Mouse (Mus musculus) limb, embryonic 14.5 days (tissue): Measurements from ENCODE around the gene Ralgapa2. TPM values are rescaled to one million over a fixed set of nuclear protein-coding genes. Genes with fewer than 3 reads are reported as not detected.
A peak's percentile ranks its signal among the peaks of the same experiment; 100 is the strongest.

Experiments
- ATAC-seq: fragments of 200-750 bp; cut with Nextera tagmentation; 2 replicates; pipeline ENCODE4 v1.8.0; 2017; ENCODE audit warnings: low read depth, moderate number of reproducible peaks, moderate TSS enrichment; ENCODE audit not compliant: low FRiP score
- DNase-seq: peaks from one replicate; pipeline ENCODE4 v3.0.0-alpha.2; 2015; ENCODE audit warnings: low spot score
- H3K27ac ChIP-seq: fragments of 300-500 bp; sonication (generic); replicated peaks from 2 replicates; pipeline ENCODE4 v1.5.1; 2014; ENCODE audit warnings: low read depth, mild to moderate bottlenecking, low read length, moderate library complexity, mixed read lengths
- H3K27me3 ChIP-seq: fragments of 300-500 bp; sonication (generic); 2 replicates; pipeline ENCODE4 v1.6.1; 2014; ENCODE audit warnings: low read length, mixed read lengths; ENCODE audit not compliant: control insufficient read depth, insufficient read depth
- H3K36me3 ChIP-seq: fragments of 300-500 bp; sonication (generic); 2 replicates; pipeline ENCODE4 v1.6.1; 2014; ENCODE audit warnings: mild to moderate bottlenecking, low read length, moderate library complexity, mixed read lengths; ENCODE audit not compliant: control insufficient read depth, insufficient read depth
- H3K4me1 ChIP-seq: fragments of 300-500 bp; sonication (generic); 2 replicates; pipeline ENCODE4 v1.6.1; 2014; ENCODE audit warnings: antibody characterized with exemption, low read length, mixed read lengths; ENCODE audit not compliant: control insufficient read depth, insufficient read depth
- H3K4me2 ChIP-seq: fragments of 300-500 bp; sonication (generic); replicated peaks from 2 replicates; pipeline ENCODE4 v1.6.1; 2014; ENCODE audit warnings: low read depth, mild to moderate bottlenecking, low read length, moderate library complexity; ENCODE audit not compliant: severe bottlenecking
- H3K4me3 ChIP-seq: fragments of 300-500 bp; sonication (generic); replicated peaks from 2 replicates; pipeline ENCODE4 v1.5.1; 2014; ENCODE audit warnings: low read length
- H3K9ac ChIP-seq: fragments of 300-500 bp; sonication (generic); 2 replicates; pipeline ENCODE4 v1.6.1; 2014; ENCODE audit warnings: mild to moderate bottlenecking, low read depth, low read length, moderate library complexity; ENCODE audit not compliant: severe bottlenecking
- H3K9me3 ChIP-seq: fragments of 300-500 bp; sonication (generic); 2 replicates; pipeline ENCODE4 v1.6.1; 2016; ENCODE audit warnings: low read length; ENCODE audit not compliant: control insufficient read depth
- POLR2A ChIP-seq: fragments of 200-500 bp; IDR thresholded peaks from 2 replicates; pipeline ENCODE4 v1.8.0; 2012; ENCODE audit warnings: inconsistent platforms, mild to moderate bottlenecking, moderate library complexity, borderline replicate concordance; ENCODE audit not compliant: insufficient read depth, insufficient read length; ENCODE audit errors: extremely low read depth
- WGBS: fragments of 180-500 bp; shearing (Covaris S2); extraction: QIAGEN DNeasy Blood & Tissue Kit; methylation state at CpG from one replicate; pipeline ENCODE4 v1.1.7; 2014; 5-methylcytosine and 5-hydroxymethylcytosine counted together
- polyA plus RNA-seq, 2 experiments: library from polyadenylated mRNA; depleted of rRNA in 1 of 2; stranded (reverse) in 1 of 2; unstranded in 1 of 2; fragments of >200 nt; fragmentation: Nextera tagmentation in 1 of 2; extraction: Ambion mirVana in 1 of 2; gene quantifications; 2 replicates each; pipeline versions ENCODE4 v1.2.1 to v1.2.3; 2012 to 2014

The Ralgapa2 gene
- polyA plus RNA-seq, 2 experiments: 4.1 TPM

GRCm38 (mm10) chr2:146239196-146239747 is 272.9 kb downstream of the Ralgapa2 start:
- Histone ChIP-seq H3K27ac (no peak overlapping the region), H3K4me2 (no peak overlapping the region), H3K27me3 (no peaks in the 10 kb centered on the region), H3K9ac (no peak overlapping the region), H3K36me3 (no peaks in the 10 kb centered on the region), H3K4me1 (no peaks in the 10 kb centered on the region), H3K9me3 (no peaks in the 10 kb centered on the region), H3K4me3 (no peak overlapping the region)
- no peak for DNase-seq
- no peak for ATAC-seq
- WGBS: 92% methylated on average over 4 of the region's 4 CpGs
- no peak for TF ChIP-seq POLR2A

DNA sequence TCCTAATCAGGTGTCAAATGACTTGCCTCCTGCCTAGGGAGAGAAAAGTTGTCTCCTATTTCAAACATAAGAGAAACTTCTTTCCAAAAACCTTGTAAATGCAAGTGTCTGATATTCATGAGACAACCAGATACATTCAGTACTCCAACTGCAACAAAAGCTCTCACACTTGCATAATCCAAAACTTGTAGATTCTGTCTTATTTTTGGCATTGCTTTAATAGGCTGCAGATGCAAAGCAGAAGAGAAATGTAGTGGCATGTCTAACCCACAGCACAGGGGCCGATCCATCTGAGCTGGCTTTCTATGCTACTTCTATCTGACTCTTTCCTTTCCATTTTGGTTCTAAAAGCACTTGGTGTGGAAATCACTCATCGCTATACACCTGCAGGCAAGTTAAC is 280.7 kb downstream of the Ralgapa2 start:
- Histone ChIP-seq H3K9ac (no peak overlapping the region), H3K4me3 (no peak overlapping the region), H3K27me3 (peaks cover 21% of the 10 kb centered on the region), H3K9me3 (no peaks in the 10 kb centered on the region), H3K4me2 (no peak overlapping the region), H3K27ac (no peak overlapping the region), H3K4me1 (no peaks in the 10 kb centered on the region), H3K36me3 (no peaks in the 10 kb centered on the region)
- TF ChIP-seq POLR2A: no peak
- WGBS: 86% methylated on average over 2 of the region's 2 CpGs
- ATAC-seq: no peak
- no peak for DNase-seq

DNA sequence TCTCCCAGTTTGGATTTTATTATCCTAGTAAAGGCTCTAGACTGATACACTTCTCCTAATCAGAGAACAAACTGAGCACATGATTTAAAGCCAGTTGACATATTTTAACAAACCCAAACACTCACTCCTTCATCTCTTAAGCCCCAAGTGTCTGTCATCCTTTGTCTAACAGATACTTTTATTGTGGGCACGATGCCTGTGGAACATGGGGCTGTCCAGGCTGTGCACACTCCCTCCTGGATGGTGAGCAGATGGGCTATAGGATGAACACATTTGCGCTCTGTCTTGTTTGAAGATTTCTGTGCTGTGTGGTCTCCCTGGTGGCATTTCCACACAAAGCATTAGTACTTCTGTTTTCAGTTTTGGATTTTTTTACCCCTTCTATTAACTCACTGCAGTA is 283.7 kb downstream of the Ralgapa2 start:
- Histone ChIP-seq H3K36me3 (no peaks in the 10 kb centered on the region), H3K4me2 (no peak overlapping the region), H3K27me3 (peaks cover 52% of the 10 kb centered on the region), H3K4me1 (no peaks in the 10 kb centered on the region), H3K9me3 (no peaks in the 10 kb centered on the region), H3K4me3 (no peak overlapping the region), H3K27ac (no peak overlapping the region), H3K9ac (no peak overlapping the region)
- ATAC-seq: no peak
- TF ChIP-seq POLR2A: no peak
- DNase-seq: no peak
- 68% methylated on average over 2 of the region's 2 CpGs for WGBS

DNA sequence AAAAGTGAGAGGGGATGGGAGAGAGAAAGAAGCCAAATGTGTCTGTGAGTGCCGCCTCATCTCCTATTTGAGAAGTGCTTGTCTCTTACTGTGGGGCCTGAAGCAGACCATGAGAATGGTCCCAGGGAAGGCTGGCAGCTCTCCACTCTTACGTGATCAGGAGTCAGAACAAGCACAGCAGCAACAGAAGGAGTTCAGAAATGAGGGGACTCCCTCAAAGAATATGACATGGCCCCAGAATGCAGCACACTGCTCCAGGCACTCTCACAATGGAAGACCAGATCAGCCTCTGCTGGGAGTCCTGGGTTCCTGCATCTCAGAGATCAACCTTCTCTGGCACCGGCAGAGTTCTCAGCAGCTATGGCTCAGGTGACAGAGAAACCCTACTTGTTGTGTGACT is 284.5 kb downstream of the Ralgapa2 start:
- Histone ChIP-seq H3K27ac (no peak overlapping the region), H3K4me1 (peaks cover 5% of the 10 kb centered on the region; the same call in 1 of the 2 replicates), H3K27me3 (peaks cover 59% of the 10 kb centered on the region), H3K36me3 (no peaks in the 10 kb centered on the region), H3K9me3 (no peaks in the 10 kb centered on the region), H3K4me2 (no peak overlapping the region), H3K4me3 (no peak overlapping the region), H3K9ac (no peak overlapping the region)
- no peak for ATAC-seq
- TF ChIP-seq POLR2A: no peak
- no peak for DNase-seq
- 52% methylated on average over 3 of the region's 3 CpGs for WGBS

DNA sequence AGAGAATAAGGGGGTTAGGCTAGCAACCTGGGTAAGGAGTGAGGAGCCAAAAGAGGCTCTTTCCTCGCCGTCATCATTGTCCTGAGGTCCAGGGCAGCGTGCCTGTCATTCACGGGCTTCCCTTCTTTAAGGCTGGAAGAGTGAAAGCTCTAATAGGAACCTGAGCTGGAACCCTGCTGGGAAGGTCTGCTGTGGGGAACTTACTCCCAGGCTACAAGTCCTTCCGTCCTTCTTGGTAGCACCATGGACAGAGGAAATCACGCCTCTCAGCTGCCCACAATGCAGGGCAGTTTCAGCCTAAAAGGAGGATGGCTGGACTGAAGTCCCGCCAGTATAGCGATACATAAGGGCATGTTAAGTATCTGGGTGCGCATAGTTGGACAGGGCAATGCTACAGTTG is 285.7 kb downstream of the Ralgapa2 start:
- Histone ChIP-seq H3K4me2 (no peak overlapping the region), H3K9me3 (no peaks in the 10 kb centered on the region), H3K27ac (no peak overlapping the region), H3K4me1 (peaks cover 13% of the 10 kb centered on the region), H3K4me3 (no peak overlapping the region), H3K36me3 (no peaks in the 10 kb centered on the region), H3K9ac (no peak overlapping the region), H3K27me3 (peaks cover 70% of the 10 kb centered on the region)
- peak; percentile 71 for DNase-seq
- TF ChIP-seq POLR2A: no peak
- 2% methylated on average over 9 of the region's 9 CpGs for WGBS
- no peak for ATAC-seq

- Histone ChIP-seq H3K36me3 (no peaks in the 10 kb centered on the region), H3K27me3 (peaks cover 76% of the 10 kb centered on the region), H3K9me3 (no peaks in the 10 kb centered on the region), H3K27ac (no peak overlapping the region), H3K9ac (no peak overlapping the region), H3K4me1 (peaks cover 17% of the 10 kb centered on the region), H3K4me2 (no peak overlapping the region), H3K4me3 (no peak overlapping the region)
- DNase-seq: no peak
- no peak for ATAC-seq
- 14% methylated on average over 6 of the region's 6 CpGs for WGBS
- TF ChIP-seq POLR2A: no peak
These were observed 286.3 kb downstream of the Ralgapa2 start for GRCm38 (mm10) chr2:146225818-146226217.
